Mouse (Mus musculus): ENCODE measurements around the gene Brd1.
"Not testable (repeated sequence)": the region's sequence is repeated elsewhere in the genome, so short reads cannot be mapped to it uniquely, and the experiment has no call there.

The Brd1 gene

GRCm38 (mm10) chr15:88730717-88731116 is 3.3 kb downstream of the Brd1 start:
- no peak for DNase-seq (ENCODE audit: low spot score in 2 of 2)

GRCm38 (mm10) chr15:88727204-88727603 is 6.8 kb downstream of the Brd1 start:
- no peak for DNase-seq (ENCODE audit: low spot score in 2 of 2)

GRCm38 (mm10) chr15:88725036-88725435 is 9.0 kb downstream of the Brd1 start:
- no peak for DNase-seq (ENCODE audit: low spot score in 2 of 2)

- DNase-seq (ENCODE audit: low spot score in 2 of 2): no peak
These were observed 9.7 kb downstream of the Brd1 start for GRCm38 (mm10) chr15:88724311-88724710.

- DNase-seq (ENCODE audit: low spot score in 2 of 2): no peak
These were observed 10.8 kb downstream of the Brd1 start for GRCm38 (mm10) chr15:88723205-88723604.

GRCm38 (mm10) chr15:88717239-88717638 is 16.8 kb downstream of the Brd1 start:
- DNase-seq (ENCODE audit: low spot score in 2 of 2): peak; percentile 38 to 61

GRCm38 (mm10) chr15:88716350-88716749 is 17.7 kb downstream of the Brd1 start:
- peak in 1 of 2 experiments; percentile 52 for DNase-seq (ENCODE audit: low spot score in 2 of 2)

- no peak for DNase-seq (ENCODE audit: low spot score in 2 of 2)
These were observed 19.9 kb downstream of the Brd1 start for GRCm38 (mm10) chr15:88714021-88714589.

- no peak for DNase-seq (ENCODE audit: low spot score in 2 of 2)
These were observed 21.5 kb downstream of the Brd1 start for GRCm38 (mm10) chr15:88712501-88712900.

GRCm38 (mm10) chr15:88709878-88710277 is 24.2 kb downstream of the Brd1 start:
- no peak for DNase-seq (ENCODE audit: low spot score in 2 of 2)

- no peak for DNase-seq (ENCODE audit: low spot score in 2 of 2)
These were observed 25.1 kb downstream of the Brd1 start for GRCm38 (mm10) chr15:88708657-88709511.

GRCm38 (mm10) chr15:88708204-88708603 is 25.8 kb downstream of the Brd1 start:
- no peak for DNase-seq (ENCODE audit: low spot score in 2 of 2)

GRCm38 (mm10) chr15:88706987-88707386 is 27.0 kb downstream of the Brd1 start:
- DNase-seq (ENCODE audit: low spot score in 2 of 2): not testable (repeated sequence)

GRCm38 (mm10) chr15:88706320-88706719 is 27.7 kb downstream of the Brd1 start:
- no peak for DNase-seq (ENCODE audit: low spot score in 2 of 2)

- DNase-seq (ENCODE audit: low spot score in 2 of 2): no peak
These were observed 29.7 kb downstream of the Brd1 start for GRCm38 (mm10) chr15:88704284-88704683.

- no peak for DNase-seq (ENCODE audit: low spot score in 2 of 2)
These were observed 31.5 kb downstream of the Brd1 start for GRCm38 (mm10) chr15:88702501-88702900.

GRCm38 (mm10) chr15:88700759-88701158 is 33.3 kb downstream of the Brd1 start:
- DNase-seq (ENCODE audit: low spot score in 2 of 2): peak; percentile 73 to 74

GRCm38 (mm10) chr15:88699508-88699907 is 34.5 kb downstream of the Brd1 start:
- no peak for DNase-seq (ENCODE audit: low spot score in 2 of 2)

GRCm38 (mm10) chr15:88697586-88697985 is 36.4 kb downstream of the Brd1 start:
- DNase-seq (ENCODE audit: low spot score in 2 of 2): no peak

GRCm38 (mm10) chr15:88696055-88696454 is 38.0 kb downstream of the Brd1 start:
- DNase-seq (ENCODE audit: low spot score in 2 of 2): no peak

- no peak for DNase-seq (ENCODE audit: low spot score in 2 of 2)
These were observed 40.0 kb downstream of the Brd1 start for GRCm38 (mm10) chr15:88694033-88694432.

- no peak for DNase-seq (ENCODE audit: low spot score in 2 of 2)
These were observed 41.3 kb downstream of the Brd1 start for GRCm38 (mm10) chr15:88692720-88693119.

- DNase-seq (ENCODE audit: low spot score in 2 of 2): no peak
These were observed 42.9 kb downstream of the Brd1 start for GRCm38 (mm10) chr15:88691129-88691528.

All from right cerebral cortex, postnatal 10 days (tissue).